Mouse (Mus musculus) neural tube, embryonic 12.5 days (tissue): ENCODE data around the gene Chpf2. TPM values are rescaled to one million over a fixed set of nuclear protein-coding genes. Genes with fewer than 3 reads are reported as not detected.

Experiments used
- ATAC-seq: fragments of 200-750 bp; cut with Nextera tagmentation; 2 replicates; pipeline ENCODE4 v1.8.0; 2017; ENCODE audit warnings: low read depth, mild to moderate bottlenecking, moderate TSS enrichment, moderate library complexity; ENCODE audit not compliant: low FRiP score
- H3K27ac ChIP-seq: fragments of 300-500 bp; sonication (generic); 2 replicates; pipeline ENCODE4 v1.5.1; 2016
- H3K27me3 ChIP-seq: fragments of 300-500 bp; sonication (generic); replicated peaks from 2 replicates; pipeline ENCODE4 v1.6.1; 2016; ENCODE audit warnings: mild to moderate bottlenecking
- H3K36me3 ChIP-seq: fragments of 300-500 bp; sonication (generic); 2 replicates; pipeline ENCODE4 v1.6.1; 2016; ENCODE audit warnings: mild to moderate bottlenecking
- H3K4me1 ChIP-seq: fragments of 300-500 bp; sonication (generic); 2 replicates; pipeline ENCODE4 v1.6.1; 2016
- H3K4me2 ChIP-seq: fragments of 300-500 bp; sonication (generic); replicated peaks from 2 replicates; pipeline ENCODE4 v1.6.1; 2016; ENCODE audit warnings: mild to moderate bottlenecking
- H3K4me3 ChIP-seq: fragments of 300-500 bp; sonication (generic); 2 replicates; pipeline ENCODE4 v1.5.1; 2016
- H3K9ac ChIP-seq: fragments of 300-500 bp; sonication (generic); 2 replicates; pipeline ENCODE4 v1.6.1; 2016; ENCODE audit warnings: mild to moderate bottlenecking
- H3K9me3 ChIP-seq: fragments of 300-500 bp; sonication (generic); 2 replicates; pipeline ENCODE4 v1.6.1; 2016; ENCODE audit warnings: mild to moderate bottlenecking
- WGBS: fragments of 180-500 bp; shearing (Covaris S2); methylation state at CpG from one replicate; pipeline ENCODE4 v1.1.7; 2016; 5-methylcytosine and 5-hydroxymethylcytosine counted together
- polyA plus RNA-seq: library from polyadenylated mRNA; unstranded; fragments of >200 nt; fragmentation: Nextera tagmentation; extraction: Ambion mirVana; gene quantifications from 2 replicates; pipeline ENCODE4 v1.2.1, GENCODE M21; 2016

Gene Chpf2
- polyA plus RNA-seq, 1 experiment from 2014 or later: 21.6 TPM

DNA sequence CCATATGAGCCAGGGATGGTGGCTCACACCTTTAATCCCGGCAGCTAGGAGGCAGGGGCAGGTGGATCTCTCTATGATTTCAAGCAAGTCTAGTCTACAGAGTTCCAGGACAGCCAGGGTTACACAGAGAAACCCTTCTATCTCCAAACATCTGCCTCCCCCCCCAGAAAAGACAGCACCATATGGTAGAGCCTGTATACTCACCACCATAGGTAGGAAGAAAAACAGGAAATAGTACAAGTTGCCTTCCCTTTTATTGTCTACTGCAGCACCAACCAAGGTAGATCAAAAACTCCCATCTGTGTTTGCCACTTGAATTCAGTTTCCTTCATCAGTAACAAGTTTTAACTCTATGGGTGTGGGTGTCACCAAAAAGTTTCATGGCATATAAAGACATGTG lies 10.6 kb upstream of the Chpf2 start:
- H3K9ac ChIP-seq: no peak overlapping the region
- WGBS: 92% methylated on average over 1 of the region's 1 CpGs

DNA sequence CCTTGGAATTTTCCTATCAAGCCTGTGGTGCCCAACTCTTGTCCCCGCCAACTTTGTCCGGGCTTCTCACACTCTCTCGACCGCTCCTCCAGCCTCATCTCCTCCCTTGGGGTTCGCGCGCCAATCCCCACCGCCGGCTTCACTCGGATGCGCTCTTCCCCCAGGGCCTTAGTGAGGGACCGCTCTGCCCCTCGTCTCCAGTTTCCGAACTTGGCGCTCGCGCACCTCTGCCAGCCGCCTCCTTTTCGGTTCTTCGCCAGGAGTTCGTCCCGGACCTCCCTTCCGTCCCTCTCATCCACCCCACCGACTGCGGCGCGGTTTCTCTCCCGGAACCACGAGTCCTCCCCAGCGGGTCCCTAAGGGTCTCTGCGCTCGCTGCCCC lies 9.7 kb upstream of the Chpf2 start:
- peak overlapping the region; percentile 87 for H3K4me2 ChIP-seq
- peak overlapping the region; percentile 78 for H3K9ac ChIP-seq
- peak; percentile 57 for ATAC-seq
- no peaks in the 10 kb centered on the region for H3K9me3 ChIP-seq
- peaks cover 16% of the 10 kb centered on the region for H3K4me1 ChIP-seq
- under 1% methylated on average over 32 of the region's 32 CpGs for WGBS
- no peaks in the 10 kb centered on the region for H3K27me3 ChIP-seq
- peaks cover 35% of the 10 kb centered on the region for H3K36me3 ChIP-seq
- peak overlapping the region; percentile 69 for H3K4me3 ChIP-seq
- H3K27ac ChIP-seq: no peak overlapping the region

More for the DNA sequence above, 10.6 kb upstream of the Chpf2 start:
- Histone ChIP-seq H3K4me2 (peak overlapping the region; percentile 87), H3K27me3 (no peaks in the 10 kb centered on the region), H3K4me1 (peaks cover 16% of the 10 kb centered on the region), H3K9me3 (no peaks in the 10 kb centered on the region), H3K4me3 (0 out of 2 replicates have a peak overlapping the region, but pooled peaks have one; percentile 69), H3K27ac (no peak overlapping the region), H3K36me3 (peaks cover 43% of the 10 kb centered on the region)
- no peak for ATAC-seq

- Histone ChIP-seq H3K9me3 (no peaks in the 10 kb centered on the region), H3K27me3 (no peaks in the 10 kb centered on the region), H3K36me3 (peaks cover 29% of the 10 kb centered on the region), H3K9ac (peak within 1 kb of the TSS; percentile 78), H3K27ac (no peak within 1 kb of the TSS), H3K4me1 (peaks cover 16% of the 10 kb centered on the region), H3K4me3 (peak within 1 kb of the TSS; percentile 69), H3K4me2 (peak within 1 kb of the TSS; percentile 87)
- peak; percentile 96 for ATAC-seq
- under 1% methylated on average over 48 of the region's 48 CpGs for WGBS
Observed at GRCm38 (mm10) chr5:24577183-24577929, 9.2 kb upstream of the Chpf2 start, which contains the start of gene Abcf2. Abcf2 (minus strand) TSS chr5:24577467.

DNA sequence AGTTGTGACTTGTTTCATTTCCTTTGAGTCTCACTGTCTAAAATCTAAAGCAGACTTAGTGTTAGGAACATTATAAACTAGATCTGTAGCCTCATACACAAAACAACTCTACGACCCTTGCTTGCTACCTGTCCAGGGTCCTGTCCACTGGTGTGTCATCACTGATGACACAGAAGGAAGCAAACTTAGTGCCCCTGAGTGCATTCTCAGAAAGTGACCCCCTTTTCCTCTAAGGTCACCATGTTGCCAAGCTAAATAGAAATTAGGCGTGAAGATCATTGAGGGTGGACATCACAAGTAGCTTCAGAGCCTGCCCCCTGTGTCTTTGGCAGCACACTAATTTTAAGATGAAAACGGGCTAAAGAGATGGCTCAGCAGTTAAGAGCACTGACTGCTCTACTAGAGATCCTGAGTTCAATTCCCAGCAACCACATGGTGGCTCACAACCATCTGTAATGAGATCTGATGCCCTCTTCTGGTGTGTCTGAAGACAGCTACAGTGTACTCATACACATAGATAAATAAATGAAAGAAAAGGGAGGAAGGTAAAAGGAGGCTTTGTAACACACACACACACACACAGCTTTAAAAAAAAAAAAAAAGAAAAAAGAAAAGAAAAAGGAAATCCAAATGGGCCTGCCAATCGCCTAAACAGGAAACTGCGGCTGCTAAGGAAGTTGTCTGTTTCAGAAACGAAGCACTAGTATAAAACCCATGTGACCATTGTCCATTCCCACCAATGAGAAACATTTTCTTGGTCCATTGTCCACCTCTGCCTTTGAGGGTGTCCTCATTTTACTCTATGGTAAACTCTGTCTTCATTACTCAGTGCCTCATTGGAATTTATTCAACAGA lies 8.2 kb upstream of the Chpf2 start:
- Histone ChIP-seq H3K4me2 (peak overlapping the region; percentile 87), H3K9me3 (no peaks in the 10 kb centered on the region), H3K36me3 (peaks cover 20% of the 10 kb centered on the region), H3K9ac (peak overlapping the region; percentile 51; the same call in 1 of the 2 replicates), H3K27me3 (no peaks in the 10 kb centered on the region), H3K4me1 (peaks cover 16% of the 10 kb centered on the region), H3K27ac (no peak overlapping the region), H3K4me3 (peak overlapping the region; percentile 69)
- WGBS: 76% methylated on average over 6 of the region's 6 CpGs
- ATAC-seq: 0 out of 2 replicates have a peak, but pooled peaks have one; percentile 1

- H3K27ac ChIP-seq: no peak overlapping the region
- peak overlapping the region; percentile 87 for H3K9ac ChIP-seq
- H3K4me1 ChIP-seq: peaks cover 23% of the 10 kb centered on the region
- peaks cover 18% of the 10 kb centered on the region; the same call in 1 of the 2 replicates for H3K36me3 ChIP-seq
- H3K4me2 ChIP-seq: peak overlapping the region; percentile 89
- no peaks in the 10 kb centered on the region for H3K27me3 ChIP-seq
- peak overlapping the region; percentile 83 for H3K4me3 ChIP-seq
- peak; percentile 19; the same call in 1 of the 2 replicates for ATAC-seq
- 10% methylated on average over 8 of the region's 8 CpGs for WGBS
- no peaks in the 10 kb centered on the region for H3K9me3 ChIP-seq
Observed at GRCm38 (mm10) chr5:24586106-24586505, 435 bp upstream of the Chpf2 start.

DNA sequence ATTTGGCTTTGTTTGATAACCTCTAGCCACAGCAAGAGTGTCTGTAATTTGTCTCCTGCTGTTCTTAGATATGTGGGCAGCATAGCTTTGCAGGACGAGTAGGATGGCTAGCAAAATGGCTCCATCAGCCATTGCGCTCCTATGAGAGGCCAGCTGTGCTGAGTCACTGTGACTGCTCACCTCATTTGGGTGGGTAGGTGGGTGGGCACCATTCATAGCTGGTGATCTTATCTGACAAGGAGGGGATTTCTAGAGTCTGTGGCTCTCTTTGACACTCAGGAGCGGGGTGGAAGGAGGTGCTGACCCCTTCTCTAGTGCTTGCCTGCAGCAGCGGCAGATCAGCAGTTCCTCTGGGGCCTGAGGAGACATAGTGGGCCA lies 648 bp downstream of the Chpf2 start:
- ATAC-seq: peak; percentile 42; the same call in 1 of the 2 replicates
- Histone ChIP-seq H3K4me2 (peak overlapping the region; percentile 89), H3K27me3 (no peaks in the 10 kb centered on the region; the same call in 1 of the 2 replicates), H3K4me1 (peaks cover 29% of the 10 kb centered on the region), H3K4me3 (peak overlapping the region; percentile 83), H3K36me3 (peaks cover 29% of the 10 kb centered on the region), H3K9ac (peak overlapping the region; percentile 87), H3K27ac (no peak overlapping the region), H3K9me3 (no peaks in the 10 kb centered on the region)
- WGBS: 41% methylated on average over 4 of the region's 4 CpGs

GRCm38 (mm10) chr5:24589511-24590500 lies 3.3 kb downstream of the Chpf2 start:
- no peak overlapping the region for H3K4me2 ChIP-seq
- H3K9me3 ChIP-seq: no peaks in the 10 kb centered on the region
- no peak overlapping the region for H3K27ac ChIP-seq
- no peak for ATAC-seq
- peaks cover 55% of the 10 kb centered on the region for H3K36me3 ChIP-seq
- no peak overlapping the region for H3K9ac ChIP-seq
- H3K4me3 ChIP-seq: no peak overlapping the region
- H3K27me3 ChIP-seq: no peaks in the 10 kb centered on the region; the same call in 1 of the 2 replicates
- peaks cover 30% of the 10 kb centered on the region for H3K4me1 ChIP-seq
- WGBS: 87% methylated on average over 20 of the region's 20 CpGs

- ATAC-seq: no peak
- H3K27me3 ChIP-seq: no peaks in the 10 kb centered on the region; the same call in 1 of the 2 replicates
- no peak overlapping the region for H3K9ac ChIP-seq
- H3K9me3 ChIP-seq: no peaks in the 10 kb centered on the region
- H3K27ac ChIP-seq: no peak overlapping the region
- peaks cover 40% of the 10 kb centered on the region for H3K4me1 ChIP-seq
- H3K4me2 ChIP-seq: peak overlapping the region; percentile 17
- no peak overlapping the region for H3K4me3 ChIP-seq
- H3K36me3 ChIP-seq: peaks cover 63% of the 10 kb centered on the region
- WGBS: 17% methylated on average over 23 of the region's 23 CpGs
Observed at GRCm38 (mm10) chr5:24591268-24591721, 4.8 kb downstream of the Chpf2 start.

- H3K9me3 ChIP-seq: no peaks in the 10 kb centered on the region
- H3K4me1 ChIP-seq: peaks cover 46% of the 10 kb centered on the region
- no peak for ATAC-seq
- H3K4me3 ChIP-seq: no peak overlapping the region
- peak overlapping the region; percentile 35; the same call in 1 of the 2 replicates for H3K9ac ChIP-seq
- 60% methylated on average over 24 of the region's 24 CpGs for WGBS
- H3K4me2 ChIP-seq: peak overlapping the region; percentile 17; the same call in 1 of the 2 replicates
- no peaks in the 10 kb centered on the region; the same call in 1 of the 2 replicates for H3K27me3 ChIP-seq
- H3K36me3 ChIP-seq: peaks cover 63% of the 10 kb centered on the region
- H3K27ac ChIP-seq: no peak overlapping the region
Observed at GRCm38 (mm10) chr5:24591796-24592470, 5.4 kb downstream of the Chpf2 start.

GRCm38 (mm10) chr5:24592471-24593160 lies 6.1 kb downstream of the Chpf2 start:
- Histone ChIP-seq H3K4me2 (no peak overlapping the region), H3K9me3 (no peaks in the 10 kb centered on the region), H3K36me3 (peaks cover 63% of the 10 kb centered on the region), H3K4me1 (peaks cover 44% of the 10 kb centered on the region), H3K27me3 (no peaks in the 10 kb centered on the region; the same call in 1 of the 2 replicates), H3K9ac (no peak overlapping the region), H3K4me3 (no peak overlapping the region), H3K27ac (no peak overlapping the region)
- no peak for ATAC-seq
- WGBS: 69% methylated on average over 21 of the region's 21 CpGs
